Mouse (Mus musculus): ENCODE measurements around the gene AI597479. TPM values are rescaled to one million over a fixed set of nuclear protein-coding genes. Genes with fewer than 3 reads are reported as not detected.
A peak's percentile ranks its signal among the peaks of the same experiment; 100 is the strongest.
"Not testable (repeated sequence)": the region's sequence is repeated elsewhere in the genome, so short reads cannot be mapped to it uniquely, and the experiment has no call there.

Gene AI597479
- total RNA-seq, 1 experiment from 2014 or later, result 14.3 TPM

DNA sequence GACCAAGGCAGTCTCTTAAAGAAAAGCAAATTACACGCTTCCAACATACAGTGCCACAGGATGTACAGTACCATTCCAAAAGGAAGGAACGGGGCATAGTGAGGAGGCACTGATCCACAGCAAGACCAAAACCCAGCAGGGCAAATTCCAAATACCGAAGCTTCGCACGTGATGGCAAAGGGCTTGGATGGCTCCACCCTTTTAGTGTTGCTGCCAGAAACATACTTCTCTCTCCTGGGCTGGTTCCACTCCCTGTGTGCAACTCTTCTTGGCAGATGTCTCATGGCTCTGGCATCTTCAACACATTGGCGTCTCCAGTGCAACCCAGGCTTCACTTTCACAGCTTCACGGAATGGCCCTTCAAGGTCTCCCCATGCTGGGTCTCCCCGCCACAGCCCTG, 18.9 kb downstream of the AI597479 start:
- ATAC-seq (ENCODE audit: extremely low read depth, insufficient number of reproducible peaks, low FRiP score, poor library complexity, severe bottlenecking), result no peak

- no peak for ATAC-seq (ENCODE audit: extremely low read depth, insufficient number of reproducible peaks, low FRiP score, poor library complexity, severe bottlenecking)
Observed at GRCm38 (mm10) chr1:43120950-43121349, 22.4 kb downstream of the AI597479 start.

GRCm38 (mm10) chr1:43122616-43123015, 24.1 kb downstream of the AI597479 start:
- no peak for ATAC-seq (ENCODE audit: extremely low read depth, insufficient number of reproducible peaks, low FRiP score, poor library complexity, severe bottlenecking)

DNA sequence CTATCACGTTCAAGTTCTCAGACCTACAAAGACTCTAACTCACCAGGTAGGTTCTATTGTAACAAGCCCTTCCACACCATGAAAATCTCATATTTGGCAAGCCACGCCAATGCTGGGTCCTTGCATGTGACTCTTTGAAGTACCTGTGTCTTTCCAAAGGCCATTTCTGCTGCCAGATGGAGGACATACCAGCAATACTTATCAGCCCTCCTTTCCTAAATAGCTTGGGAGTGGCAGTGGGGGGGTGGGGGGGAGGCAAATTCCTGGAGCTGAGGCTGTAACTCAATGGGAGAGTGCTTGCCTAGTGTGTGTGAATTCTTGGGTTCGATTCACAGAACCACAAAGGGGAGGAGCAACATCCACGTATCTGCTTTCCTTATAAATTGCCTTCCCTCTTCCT, 26.2 kb downstream of the AI597479 start:
- no peak for ATAC-seq (ENCODE audit: extremely low read depth, insufficient number of reproducible peaks, low FRiP score, poor library complexity, severe bottlenecking)

GRCm38 (mm10) chr1:43127196-43127595, 28.7 kb downstream of the AI597479 start:
- no peak for ATAC-seq (ENCODE audit: extremely low read depth, insufficient number of reproducible peaks, low FRiP score, poor library complexity, severe bottlenecking)

- no peak for ATAC-seq (ENCODE audit: extremely low read depth, insufficient number of reproducible peaks, low FRiP score, poor library complexity, severe bottlenecking)
Observed at GRCm38 (mm10) chr1:43127820-43128610, 29.5 kb downstream of the AI597479 start.

GRCm38 (mm10) chr1:43130219-43130981, 31.9 kb downstream of the AI597479 start:
- no peak for ATAC-seq (ENCODE audit: extremely low read depth, insufficient number of reproducible peaks, low FRiP score, poor library complexity, severe bottlenecking)

- no peak for ATAC-seq (ENCODE audit: extremely low read depth, insufficient number of reproducible peaks, low FRiP score, poor library complexity, severe bottlenecking)
Observed at GRCm38 (mm10) chr1:43131591-43131990, 33.1 kb downstream of the AI597479 start.

- not testable (repeated sequence) for ATAC-seq (ENCODE audit: extremely low read depth, insufficient number of reproducible peaks, low FRiP score, poor library complexity, severe bottlenecking)
Observed at GRCm38 (mm10) chr1:43136488-43137029, 38.0 kb downstream of the AI597479 start.

DNA sequence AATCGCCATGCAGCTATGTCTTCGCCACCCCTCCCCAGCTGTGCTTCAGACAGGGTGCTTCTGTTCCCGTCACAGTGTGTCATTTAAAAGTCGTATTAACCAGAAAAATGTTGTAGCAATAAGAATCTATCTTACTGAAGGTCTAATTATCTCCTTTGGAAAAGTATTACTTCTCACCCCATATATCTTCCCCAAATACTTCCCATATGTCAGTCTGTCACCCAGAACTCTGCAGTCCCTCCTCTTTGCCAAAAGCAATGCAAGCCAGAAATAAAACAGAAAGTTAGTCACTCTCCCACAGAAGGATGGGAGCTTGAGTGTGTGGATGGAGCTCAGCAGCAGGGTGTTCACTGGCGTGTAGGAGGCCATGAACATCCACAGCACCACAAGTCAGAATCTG, 38.8 kb downstream of the AI597479 start:
- no peak for ATAC-seq (ENCODE audit: extremely low read depth, insufficient number of reproducible peaks, low FRiP score, poor library complexity, severe bottlenecking)

DNA sequence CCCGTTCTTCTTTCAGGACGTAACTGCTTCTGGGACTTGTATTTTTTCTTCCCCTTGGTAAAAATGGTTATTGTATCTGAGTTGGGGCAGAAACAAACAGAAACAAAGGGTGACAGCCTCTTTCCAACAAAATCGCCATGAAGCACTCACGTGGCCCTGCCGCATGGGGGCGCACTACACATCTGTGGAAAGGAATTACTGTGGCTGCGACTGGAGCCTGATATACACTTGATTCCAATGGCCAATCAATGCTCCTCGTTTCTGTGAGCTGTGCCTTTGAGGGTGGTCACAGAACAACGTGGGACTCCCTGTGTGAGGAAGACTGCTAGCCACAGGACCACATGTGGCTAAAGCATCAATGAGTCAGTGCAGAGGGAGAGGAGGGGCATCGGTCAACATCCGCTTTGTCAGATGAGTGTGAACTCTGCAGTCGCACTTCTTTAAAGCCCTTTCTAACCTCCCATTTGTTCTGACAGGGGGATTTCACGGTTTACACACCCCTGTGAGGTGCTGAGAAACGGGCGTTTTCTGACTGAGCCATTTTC, 39.8 kb downstream of the AI597479 start:
- ATAC-seq (ENCODE audit: extremely low read depth, insufficient number of reproducible peaks, low FRiP score, poor library complexity, severe bottlenecking), result no peak

DNA sequence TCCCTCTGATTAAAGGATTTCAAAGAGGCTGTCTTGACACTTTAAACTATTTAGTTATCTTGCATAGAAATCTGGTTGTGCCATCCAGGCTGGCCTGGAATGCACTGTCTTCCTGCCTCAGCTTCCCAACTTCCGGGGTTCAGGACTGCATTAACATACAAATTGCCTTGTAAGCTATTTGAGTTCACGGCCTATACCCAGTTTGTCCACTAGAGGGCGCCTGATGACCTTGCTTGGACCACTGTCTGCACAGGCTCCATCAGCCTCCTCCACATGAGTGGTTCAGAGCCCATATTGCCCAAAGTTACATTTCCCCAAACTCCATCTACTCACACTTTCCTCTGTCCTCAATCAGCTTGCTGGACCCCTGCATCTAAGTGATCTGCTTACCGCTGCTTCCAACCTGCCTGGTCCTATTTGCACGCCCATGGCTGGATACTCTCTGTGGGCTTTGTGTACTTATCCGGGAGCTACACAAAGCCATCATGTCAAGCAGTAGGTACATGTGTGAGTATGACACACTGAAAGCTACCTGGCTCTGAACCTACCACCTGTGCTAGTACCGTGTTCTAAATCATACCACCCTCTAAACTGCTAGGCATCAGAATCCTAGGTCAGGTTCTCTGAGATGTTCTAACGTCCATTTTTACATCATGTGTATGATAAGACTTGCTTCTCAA, 41.2 kb downstream of the AI597479 start:
- ATAC-seq (ENCODE audit: extremely low read depth, insufficient number of reproducible peaks, low FRiP score, poor library complexity, severe bottlenecking), result peak; percentile 79

- ATAC-seq (ENCODE audit: extremely low read depth, insufficient number of reproducible peaks, low FRiP score, poor library complexity, severe bottlenecking), result no peak
Observed at GRCm38 (mm10) chr1:43141555-43141961, 43.0 kb downstream of the AI597479 start.

- ATAC-seq (ENCODE audit: extremely low read depth, insufficient number of reproducible peaks, low FRiP score, poor library complexity, severe bottlenecking), result no peak
Observed at GRCm38 (mm10) chr1:43142849-43143248, 44.3 kb downstream of the AI597479 start.

- no peak for ATAC-seq (ENCODE audit: extremely low read depth, insufficient number of reproducible peaks, low FRiP score, poor library complexity, severe bottlenecking)
Observed at GRCm38 (mm10) chr1:43143284-43143683, 44.8 kb downstream of the AI597479 start.

DNA sequence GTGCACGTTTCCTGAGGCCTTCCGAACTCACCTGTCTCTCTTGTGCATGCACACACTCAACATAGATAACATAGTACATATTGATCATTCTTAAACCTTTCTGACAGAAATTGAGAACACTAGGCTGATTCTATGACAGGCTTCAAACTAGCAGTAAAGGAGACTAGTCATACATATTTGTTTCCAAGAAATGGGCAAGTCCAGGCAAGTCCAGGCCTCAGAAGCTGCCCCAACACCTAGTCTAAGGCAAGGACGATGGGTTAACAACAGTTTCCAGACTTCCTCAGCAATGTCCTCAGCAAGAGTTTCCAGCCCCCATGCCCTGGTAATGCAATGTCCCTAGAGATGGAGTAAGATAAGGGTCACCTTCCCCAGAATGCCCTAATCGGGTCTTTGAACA, 45.3 kb downstream of the AI597479 start:
- no peak for ATAC-seq (ENCODE audit: extremely low read depth, insufficient number of reproducible peaks, low FRiP score, poor library complexity, severe bottlenecking)

DNA sequence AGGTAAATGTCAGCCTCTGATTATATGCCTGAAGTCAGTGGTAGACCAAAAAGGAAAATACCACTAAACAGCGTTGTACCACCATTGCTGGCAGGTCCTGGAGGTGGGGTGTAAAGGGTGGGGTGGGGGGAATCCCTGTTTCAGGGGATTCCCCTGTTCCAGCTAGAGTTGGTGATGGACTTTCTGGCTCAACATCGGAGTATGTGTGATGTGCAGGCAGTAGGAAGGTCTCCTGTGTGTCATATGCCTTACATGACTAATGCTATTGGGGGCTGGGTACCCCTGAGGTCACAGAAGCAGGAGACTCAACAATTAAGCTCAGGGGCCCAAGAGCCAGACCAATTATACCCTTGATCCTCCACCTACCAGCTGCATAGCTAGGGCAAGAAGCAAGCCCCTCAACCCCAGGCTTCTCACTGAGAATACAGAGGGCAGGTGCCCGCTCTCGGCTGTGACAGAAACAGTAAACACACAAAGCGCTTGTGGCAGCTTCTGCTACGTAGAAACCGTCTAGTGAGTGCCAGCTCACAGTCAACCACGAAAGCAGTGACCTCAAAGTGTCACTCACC, 45.9 kb downstream of the AI597479 start:
- no peak for ATAC-seq (ENCODE audit: extremely low read depth, insufficient number of reproducible peaks, low FRiP score, poor library complexity, severe bottlenecking)

- ATAC-seq (ENCODE audit: extremely low read depth, insufficient number of reproducible peaks, low FRiP score, poor library complexity, severe bottlenecking), result no peak
Observed at GRCm38 (mm10) chr1:43145388-43145787, 46.9 kb downstream of the AI597479 start.

DNA sequence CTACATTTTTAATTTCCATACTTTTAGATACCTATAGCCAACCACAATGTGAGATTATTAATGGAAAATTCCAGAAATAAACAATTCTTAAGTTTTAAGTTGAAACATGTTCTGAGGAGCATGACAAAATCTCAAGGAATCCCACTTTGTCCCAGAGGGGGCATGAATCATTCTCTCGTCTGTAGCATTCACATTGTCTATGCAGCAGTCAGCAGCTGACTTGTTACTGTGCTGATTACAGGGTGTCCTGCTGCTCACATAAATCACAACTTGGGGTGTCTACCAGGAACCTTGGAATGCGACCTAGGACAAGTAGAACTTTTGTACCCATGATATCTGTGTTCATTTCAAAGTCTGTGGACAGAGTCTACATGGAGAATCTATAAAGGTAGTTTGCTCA, 49.0 kb downstream of the AI597479 start:
- no peak for ATAC-seq (ENCODE audit: extremely low read depth, insufficient number of reproducible peaks, low FRiP score, poor library complexity, severe bottlenecking)
